Mouse (Mus musculus) G1E (cell line): ENCODE results near the gene Mapk8ip3. TPM values are rescaled to one million over a fixed set of nuclear protein-coding genes. Genes with fewer than 3 reads are reported as not detected.

Experiments
- ATAC-seq: 2 replicates; pipeline ENCODE4 v1.8.0; 2016; ENCODE audit warnings: mild to moderate bottlenecking; ENCODE audit not compliant: insufficient number of reproducible peaks, poor library complexity, low FRiP score, severe bottlenecking; ENCODE audit errors: extremely low read depth
- DNase-seq: peaks from one replicate; pipeline ENCODE4 v3.0.0; 2012; ENCODE audit warnings: low spot score
- H3K27me3 ChIP-seq: 2 replicates; pipeline ENCODE4 v1.6.1; 2012; ENCODE audit warnings: mild to moderate bottlenecking, low read length, inconsistent platforms; ENCODE audit not compliant: insufficient read depth
- H3K36me3 ChIP-seq: replicated peaks from 2 replicates; pipeline ENCODE3; 2012; ENCODE audit warnings: mild to moderate bottlenecking, inconsistent platforms
- H3K4me1 ChIP-seq: 2 replicates; pipeline ENCODE4 v1.6.1; 2012; ENCODE audit warnings: low read depth, low read length, inconsistent platforms, mixed read lengths; ENCODE audit not compliant: insufficient read depth
- H3K4me3 ChIP-seq: 2 replicates; pipeline ENCODE4 v1.5.1; 2012; ENCODE audit warnings: low read depth, mild to moderate bottlenecking, inconsistent platforms, low read length, moderate library complexity, mixed read lengths
- H3K9me3 ChIP-seq: replicated peaks from 2 replicates; pipeline ENCODE4 v1.6.1; 2012; ENCODE audit warnings: inconsistent platforms
- CTCF ChIP-seq: IDR thresholded peaks from 2 replicates; pipeline ENCODE4 v1.5.1; 2012; ENCODE audit warnings: low read depth, low read length, inconsistent platforms, mixed read lengths
- GATA1 ChIP-seq: IDR thresholded peaks from 2 replicates; pipeline ENCODE4 v1.6.1; 2012; ENCODE audit warnings: borderline replicate concordance, low read length, inconsistent platforms, mixed read lengths
- GATA2 ChIP-seq: IDR thresholded peaks from 2 replicates; pipeline ENCODE4 v1.6.1; 2012; ENCODE audit warnings: low read depth, low read length, inconsistent platforms, borderline replicate concordance
- POLR2AphosphoS5 ChIP-seq: IDR thresholded peaks from 2 replicates; pipeline ENCODE4 v1.6.1; 2012; ENCODE audit warnings: low read depth, low read length, inconsistent platforms; ENCODE audit not compliant: insufficient replicate concordance
- TAL1 ChIP-seq: conservative IDR thresholded peaks from 2 replicates; pipeline ENCODE4 v1.6.1; 2012; ENCODE audit warnings: low read depth, low read length, inconsistent platforms, mixed read lengths
- polyA plus RNA-seq: library from polyadenylated mRNA; stranded (reverse); fragments of >175 nt; gene quantifications from 2 replicates; pipeline ENCODE4 v1.2.3, GENCODE M21; 2012
- total RNA-seq, 2 experiments: library from RNA; stranded (forward) in 1 of 2; stranded (reverse) in 1 of 2; fragments of 200-1000 nt in 1 of 2; fragments of >200 nt in 1 of 2; fragmentation: Nextera tagmentation in 1 of 2; gene quantifications; 2 replicates each; pipeline ENCODE4 v1.2.3; 2014 to 2017

The Mapk8ip3 gene
- total and polyA plus RNA-seq, 3 experiments: 32.4 to 122 (median 39.7) TPM

GRCm38 (mm10) chr17:24886932-24887271, 49.9 kb downstream of the Mapk8ip3 start:
- no peaks in the 10 kb centered on the region for H3K9me3 ChIP-seq
- H3K27me3 ChIP-seq: no peaks in the 10 kb centered on the region
- DNase-seq: no peak
- peak overlapping the region; percentile 95 for H3K4me3 ChIP-seq
- peaks cover 75% of the 10 kb centered on the region for H3K4me1 ChIP-seq
- H3K36me3 ChIP-seq: peaks cover 77% of the 10 kb centered on the region
- no peak for TF ChIP-seq POLR2AphosphoS5
- no peak for TF ChIP-seq GATA1
- no peak for TF ChIP-seq TAL1
- no peak for TF ChIP-seq CTCF
- TF ChIP-seq GATA2: no peak
- ATAC-seq: no peak

GRCm38 (mm10) chr17:24886134-24886931, 50.4 kb downstream of the Mapk8ip3 start, which contains the start of the genes Nubp2 and Spsb3:
Gene Nubp2 (minus strand): TSS chr17:24886349.
Gene Spsb3 (plus strand): TSS chr17:24886643.
- ATAC-seq (peak; percentile 96), DNase-seq (peak; percentile 99)
- Histone ChIP-seq H3K4me3 (peak within 1 kb of the TSS; percentile 95), H3K27me3 (no peaks in the 10 kb centered on the region), H3K36me3 (peaks cover 79% of the 10 kb centered on the region), H3K9me3 (no peaks in the 10 kb centered on the region), H3K4me1 (peaks cover 77% of the 10 kb centered on the region)
- TF ChIP-seq TAL1 (no peak), POLR2AphosphoS5 (no peak), CTCF (no peak), GATA1 (no peak), GATA2 (no peak)

GRCm38 (mm10) chr17:24885356-24886133, 51.2 kb downstream of the Mapk8ip3 start:
- Histone ChIP-seq H3K27me3 (no peaks in the 10 kb centered on the region), H3K36me3 (peaks cover 79% of the 10 kb centered on the region), H3K9me3 (no peaks in the 10 kb centered on the region), H3K4me3 (peak overlapping the region; percentile 95), H3K4me1 (peaks cover 69% of the 10 kb centered on the region)
- ATAC-seq (no peak), DNase-seq (no peak)
- TF ChIP-seq GATA2: no peak
- no peak for TF ChIP-seq TAL1
- TF ChIP-seq GATA1: no peak
- no peak for TF ChIP-seq POLR2AphosphoS5
- no peak for TF ChIP-seq CTCF

GRCm38 (mm10) chr17:24884391-24884790, 52.4 kb downstream of the Mapk8ip3 start:
- Histone ChIP-seq H3K4me3 (peak overlapping the region; percentile 95; the same call in 1 of the 2 replicates), H3K4me1 (peaks cover 58% of the 10 kb centered on the region), H3K9me3 (no peaks in the 10 kb centered on the region), H3K36me3 (peaks cover 77% of the 10 kb centered on the region), H3K27me3 (no peaks in the 10 kb centered on the region)
- TF ChIP-seq CTCF (no peak), TAL1 (no peak), GATA1 (no peak), POLR2AphosphoS5 (no peak), GATA2 (no peak)
- no peak for ATAC-seq
- no peak for DNase-seq

- peaks cover 56% of the 10 kb centered on the region for H3K4me1 ChIP-seq
- ATAC-seq (no peak), DNase-seq (no peak)
- H3K4me3 ChIP-seq: no peak overlapping the region
- peak; percentile 66 for TF ChIP-seq CTCF
- TF ChIP-seq POLR2AphosphoS5: no peak
- H3K27me3 ChIP-seq: peaks cover 9% of the 10 kb centered on the region; the same call in 1 of the 2 replicates
- no peaks in the 10 kb centered on the region for H3K9me3 ChIP-seq
- H3K36me3 ChIP-seq: peaks cover 60% of the 10 kb centered on the region
These were observed 54.9 kb downstream of the Mapk8ip3 start for GRCm38 (mm10) chr17:24881738-24882440.
